Mouse (Mus musculus) limb, embryonic 13.5 days (tissue): ENCODE data around the gene Exph5. TPM values are rescaled to one million over a fixed set of nuclear protein-coding genes. Genes with fewer than 3 reads are reported as not detected.

Experiments used
- ATAC-seq: fragments of 200-750 bp; cut with Nextera tagmentation; 2 replicates; pipeline ENCODE4 v1.8.0; 2017; ENCODE audit warnings: low read depth, moderate number of reproducible peaks, moderate TSS enrichment; ENCODE audit not compliant: low FRiP score
- H3K27ac ChIP-seq: fragments of 300-500 bp; sonication (generic); 2 replicates; pipeline ENCODE4 v1.5.1; 2015; ENCODE audit warnings: inconsistent platforms, mild to moderate bottlenecking, moderate library complexity
- H3K27me3 ChIP-seq: fragments of 300-500 bp; sonication (generic); 2 replicates; pipeline ENCODE4 v1.6.1; 2015; ENCODE audit warnings: mild to moderate bottlenecking, inconsistent platforms
- H3K36me3 ChIP-seq: fragments of 300-500 bp; sonication (generic); 2 replicates; pipeline ENCODE4 v1.6.1; 2015; ENCODE audit warnings: inconsistent platforms, mild to moderate bottlenecking, moderate library complexity
- H3K4me1 ChIP-seq: fragments of 300-500 bp; sonication (generic); 2 replicates; pipeline ENCODE4 v1.6.1; 2015; ENCODE audit warnings: inconsistent platforms
- H3K4me2 ChIP-seq: fragments of 300-500 bp; sonication (generic); replicated peaks from 2 replicates; pipeline ENCODE4 v1.6.1; 2015; ENCODE audit warnings: inconsistent platforms, mild to moderate bottlenecking, moderate library complexity
- H3K4me3 ChIP-seq: fragments of 300-500 bp; sonication (generic); 2 replicates; pipeline ENCODE4 v1.5.1; 2015; ENCODE audit warnings: moderate library complexity, mild to moderate bottlenecking, inconsistent platforms
- H3K9ac ChIP-seq: fragments of 300-500 bp; sonication (generic); 2 replicates; pipeline ENCODE4 v1.6.1; 2015; ENCODE audit warnings: mild to moderate bottlenecking, inconsistent platforms
- H3K9me3 ChIP-seq: fragments of 300-500 bp; sonication (generic); 2 replicates; pipeline ENCODE4 v1.6.1; 2016; ENCODE audit warnings: inconsistent platforms
- WGBS: fragments of 180-500 bp; shearing (Covaris S2); methylation state at CpG from one replicate; pipeline ENCODE4 v1.1.7; 2015; 5-methylcytosine and 5-hydroxymethylcytosine counted together
- polyA plus RNA-seq: library from polyadenylated mRNA; unstranded; fragments of >200 nt; fragmentation: Nextera tagmentation; extraction: Ambion mirVana; gene quantifications from 2 replicates; pipeline ENCODE4 v1.2.1, GENCODE M21; 2015

Gene Exph5
- polyA plus RNA-seq, 1 experiment from 2014 or later = 1.2 TPM

GRCm38 (mm10) chr9:53378171-53378570, 76.7 kb downstream of the Exph5 start:
- 84% methylated on average over 3 of the region's 3 CpGs for WGBS
- no peak for ATAC-seq

DNA sequence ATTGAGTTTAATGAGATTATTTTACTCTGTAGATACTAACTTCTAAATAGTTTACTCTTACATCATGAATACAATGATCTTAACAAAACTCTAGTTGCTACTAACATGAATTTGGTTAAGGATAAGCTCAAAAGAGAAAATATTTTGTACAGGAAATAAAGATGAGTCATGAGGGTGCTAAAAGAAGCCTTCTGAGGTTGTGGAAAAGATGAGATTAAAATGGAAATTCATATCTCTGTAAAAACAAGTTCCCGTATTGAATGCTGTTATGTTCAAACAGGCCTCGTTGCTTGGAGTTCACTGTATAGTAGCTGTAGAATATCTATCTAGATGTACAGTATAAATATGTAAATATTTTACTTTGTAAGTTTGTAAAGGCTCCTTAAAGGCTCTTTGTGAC, 79.1 kb downstream of the Exph5 start:
- Histone ChIP-seq H3K9ac (no peak overlapping the region), H3K27me3 (no peaks in the 10 kb centered on the region), H3K27ac (no peak overlapping the region), H3K4me2 (no peak overlapping the region), H3K9me3 (no peaks in the 10 kb centered on the region), H3K36me3 (no peaks in the 10 kb centered on the region), H3K4me3 (no peak overlapping the region), H3K4me1 (peaks cover 8% of the 10 kb centered on the region)
- no peak for ATAC-seq
- WGBS = 87% methylated on average over 2 of the region's 2 CpGs

More at GRCm38 (mm10) chr9:53378171-53378570, 76.7 kb downstream of the Exph5 start:
- Histone ChIP-seq H3K4me1 (no peaks in the 10 kb centered on the region), H3K4me2 (no peak overlapping the region), H3K36me3 (no peaks in the 10 kb centered on the region), H3K9me3 (no peaks in the 10 kb centered on the region), H3K4me3 (no peak overlapping the region), H3K27me3 (no peaks in the 10 kb centered on the region), H3K27ac (no peak overlapping the region), H3K9ac (no peak overlapping the region)

DNA sequence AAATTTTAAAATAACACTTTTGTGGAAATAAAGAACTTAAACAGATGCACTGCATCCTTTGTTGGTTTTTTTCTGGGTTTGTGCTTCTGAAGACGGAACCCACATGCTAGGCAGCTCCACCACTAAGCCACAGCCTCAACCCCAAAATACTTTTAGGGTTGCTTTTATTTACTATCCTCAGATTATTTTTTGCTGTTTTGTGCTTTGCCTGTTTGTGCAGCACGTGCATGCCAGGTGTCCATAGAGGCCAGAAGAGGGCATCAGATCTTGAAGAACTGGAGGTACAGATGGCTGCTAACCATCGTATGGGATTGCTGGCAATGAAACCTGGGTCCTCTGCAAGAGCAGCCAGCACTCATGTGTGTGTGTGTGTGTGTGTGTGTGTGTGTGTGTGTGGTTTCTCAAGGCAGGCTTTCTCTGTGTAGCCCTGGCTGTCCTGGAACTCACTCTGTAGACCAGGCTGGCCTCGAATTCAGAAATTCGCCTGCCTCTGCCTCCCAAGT, 79.7 kb downstream of the Exph5 start:
- H3K9ac ChIP-seq = no peak overlapping the region
- H3K4me3 ChIP-seq = no peak overlapping the region
- H3K27me3 ChIP-seq = no peaks in the 10 kb centered on the region
- 84% methylated on average over 5 of the region's 5 CpGs for WGBS
- H3K36me3 ChIP-seq = no peaks in the 10 kb centered on the region
- H3K27ac ChIP-seq = no peak overlapping the region
- peaks cover 9% of the 10 kb centered on the region for H3K4me1 ChIP-seq
- no peaks in the 10 kb centered on the region for H3K9me3 ChIP-seq
- H3K4me2 ChIP-seq = no peak overlapping the region
- no peak for ATAC-seq

- peak within 1 kb of the TSS; percentile 94 for H3K9ac ChIP-seq
- ATAC-seq = peak; percentile 95
- peaks cover 9% of the 10 kb centered on the region for H3K4me1 ChIP-seq
- peak within 1 kb of the TSS; percentile 96 for H3K27ac ChIP-seq
- H3K36me3 ChIP-seq = peaks cover 1% of the 10 kb centered on the region
- H3K9me3 ChIP-seq = no peaks in the 10 kb centered on the region
- H3K4me3 ChIP-seq = peak within 1 kb of the TSS; percentile 73
- H3K4me2 ChIP-seq = peak within 1 kb of the TSS; percentile 76
- under 1% methylated on average over 68 of the region's 75 CpGs for WGBS
- no peaks in the 10 kb centered on the region for H3K27me3 ChIP-seq
Measured at GRCm38 (mm10) chr9:53383951-53384866, 82.7 kb downstream of the Exph5 start, which contains the start of gene Kdelc2. Kdelc2 (plus strand) TSS chr9:53384025.

GRCm38 (mm10) chr9:53384873-53385272, 83.4 kb downstream of the Exph5 start:
- Histone ChIP-seq H3K27me3 (no peaks in the 10 kb centered on the region), H3K27ac (peak overlapping the region; percentile 96), H3K9me3 (no peaks in the 10 kb centered on the region), H3K36me3 (peaks cover 4% of the 10 kb centered on the region), H3K4me3 (peak overlapping the region; percentile 73), H3K9ac (peak overlapping the region; percentile 94), H3K4me1 (peaks cover 9% of the 10 kb centered on the region), H3K4me2 (peak overlapping the region; percentile 76)
- ATAC-seq = peak; percentile 16; the same call in 1 of the 2 replicates
- WGBS = 10% methylated on average over 8 of the region's 8 CpGs

- Histone ChIP-seq H3K4me1 (peaks cover 9% of the 10 kb centered on the region), H3K27me3 (no peaks in the 10 kb centered on the region), H3K9me3 (no peaks in the 10 kb centered on the region), H3K36me3 (peaks cover 11% of the 10 kb centered on the region), H3K4me3 (no peak overlapping the region), H3K4me2 (no peak overlapping the region), H3K9ac (no peak overlapping the region), H3K27ac (no peak overlapping the region)
- WGBS = 75% methylated on average over 2 of the region's 2 CpGs
- ATAC-seq = no peak
Measured at GRCm38 (mm10) chr9:53387431-53387830, 86.0 kb downstream of the Exph5 start.

DNA sequence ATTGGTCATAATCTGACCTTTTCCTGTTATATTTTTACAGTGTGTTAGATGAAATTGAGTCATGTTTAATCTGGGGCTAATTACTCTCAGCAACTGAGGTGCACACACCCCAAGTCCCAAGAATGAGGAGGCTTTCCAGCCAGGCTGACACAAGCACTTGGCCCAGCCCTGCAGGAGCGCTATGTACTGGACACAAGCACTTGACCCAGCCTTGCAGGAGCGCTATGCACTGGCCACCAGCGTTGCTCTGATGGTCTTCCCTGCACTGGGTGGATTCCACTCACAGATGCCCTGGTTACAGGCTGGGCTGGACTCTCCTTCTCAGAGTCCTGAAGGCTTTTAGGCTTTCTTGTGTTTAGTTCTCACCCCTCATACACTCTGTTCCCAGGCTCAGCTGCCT, 87.6 kb downstream of the Exph5 start:
- Histone ChIP-seq H3K4me1 (peaks cover 9% of the 10 kb centered on the region), H3K9me3 (no peaks in the 10 kb centered on the region), H3K4me2 (no peak overlapping the region), H3K4me3 (no peak overlapping the region), H3K36me3 (peaks cover 11% of the 10 kb centered on the region), H3K27ac (no peak overlapping the region), H3K27me3 (no peaks in the 10 kb centered on the region), H3K9ac (no peak overlapping the region)
- no peak for ATAC-seq
- 94% methylated on average over 3 of the region's 3 CpGs for WGBS

- 76% methylated on average over 7 of the region's 7 CpGs for WGBS
- Histone ChIP-seq H3K4me3 (no peak overlapping the region), H3K27ac (no peak overlapping the region), H3K4me1 (peaks cover 5% of the 10 kb centered on the region), H3K9me3 (no peaks in the 10 kb centered on the region), H3K4me2 (no peak overlapping the region), H3K36me3 (peaks cover 11% of the 10 kb centered on the region), H3K9ac (no peak overlapping the region), H3K27me3 (no peaks in the 10 kb centered on the region)
- ATAC-seq = no peak
Measured at GRCm38 (mm10) chr9:53390136-53390535, 88.7 kb downstream of the Exph5 start.

DNA sequence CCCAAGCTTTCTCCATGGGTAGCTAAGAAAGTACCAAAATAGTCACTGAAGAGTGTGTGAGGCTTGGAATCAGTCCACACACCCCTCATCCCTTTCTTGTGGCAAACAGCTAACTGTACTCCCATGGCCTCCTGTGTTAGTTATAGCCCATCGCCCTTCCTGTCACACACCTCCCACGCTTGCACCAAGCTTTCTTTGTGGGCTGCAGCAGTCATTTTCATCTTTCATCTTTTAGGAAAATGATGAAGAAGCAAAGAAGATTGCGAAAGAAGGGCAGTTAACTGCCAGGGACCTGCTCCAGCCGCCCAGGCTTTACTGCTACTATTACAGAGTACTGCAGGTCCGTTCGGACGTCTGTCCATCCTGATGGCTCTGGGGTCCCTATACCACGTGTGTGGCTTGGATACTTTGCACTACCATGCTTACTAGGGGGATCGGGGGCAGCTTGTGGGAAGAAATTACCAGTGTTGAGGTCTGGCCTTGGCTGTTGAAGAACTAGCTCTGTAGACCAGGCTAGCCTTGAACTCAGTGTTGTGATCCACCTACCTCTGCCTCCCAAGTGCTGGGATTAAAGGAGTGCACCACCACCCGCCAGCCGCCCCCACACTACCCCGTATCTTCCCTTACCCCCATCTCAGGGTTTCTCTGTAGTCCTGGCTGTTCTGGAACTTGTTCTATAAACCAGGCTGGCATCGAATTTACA, 96.4 kb downstream of the Exph5 start:
- Histone ChIP-seq H3K4me3 (no peak overlapping the region), H3K9ac (no peak overlapping the region), H3K9me3 (no peaks in the 10 kb centered on the region), H3K4me2 (no peak overlapping the region), H3K36me3 (0 out of 2 replicates have a peak, but pooled peaks cover 6% of the 10 kb centered on the region), H3K27me3 (no peaks in the 10 kb centered on the region), H3K4me1 (peaks cover 10% of the 10 kb centered on the region), H3K27ac (no peak overlapping the region)
- WGBS = 80% methylated on average over 13 of the region's 13 CpGs
- no peak for ATAC-seq

GRCm38 (mm10) chr9:53398388-53398700, 96.9 kb downstream of the Exph5 start:
- H3K9ac ChIP-seq = no peak overlapping the region
- no peak overlapping the region for H3K27ac ChIP-seq
- WGBS = 13% methylated on average over 5 of the region's 5 CpGs
- H3K9me3 ChIP-seq = no peaks in the 10 kb centered on the region
- ATAC-seq = no peak
- H3K36me3 ChIP-seq = 0 out of 2 replicates have a peak, but pooled peaks cover 6% of the 10 kb centered on the region
- no peaks in the 10 kb centered on the region for H3K27me3 ChIP-seq
- peaks cover 15% of the 10 kb centered on the region for H3K4me1 ChIP-seq
- H3K4me3 ChIP-seq = no peak overlapping the region
- H3K4me2 ChIP-seq = no peak overlapping the region

DNA sequence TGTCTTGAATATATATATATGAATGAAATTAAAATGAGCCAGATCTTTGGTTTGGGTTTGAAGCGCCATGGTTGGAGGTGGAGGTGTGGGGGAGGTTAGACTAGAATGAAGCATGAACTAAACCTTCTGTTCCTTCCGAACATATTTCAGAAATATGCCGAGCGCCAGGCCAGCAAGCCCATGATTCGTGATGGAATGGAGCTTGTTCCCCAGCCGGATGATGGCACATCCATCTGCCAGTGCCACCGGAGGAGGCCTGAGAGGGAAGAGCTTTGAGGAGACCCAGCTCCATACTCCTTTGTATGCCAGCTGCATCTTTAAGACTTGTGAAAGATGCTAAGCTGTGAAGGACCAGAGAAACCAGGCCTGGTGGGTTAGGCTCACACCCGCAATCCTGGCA, 98.1 kb downstream of the Exph5 start:
- Histone ChIP-seq H3K4me3 (no peak overlapping the region), H3K4me2 (no peak overlapping the region), H3K4me1 (peaks cover 18% of the 10 kb centered on the region), H3K36me3 (0 out of 2 replicates have a peak, but pooled peaks cover 6% of the 10 kb centered on the region), H3K9me3 (no peaks in the 10 kb centered on the region), H3K27me3 (no peaks in the 10 kb centered on the region), H3K9ac (no peak overlapping the region), H3K27ac (no peak overlapping the region)
- ATAC-seq = no peak
- 95% methylated on average over 8 of the region's 8 CpGs for WGBS

DNA sequence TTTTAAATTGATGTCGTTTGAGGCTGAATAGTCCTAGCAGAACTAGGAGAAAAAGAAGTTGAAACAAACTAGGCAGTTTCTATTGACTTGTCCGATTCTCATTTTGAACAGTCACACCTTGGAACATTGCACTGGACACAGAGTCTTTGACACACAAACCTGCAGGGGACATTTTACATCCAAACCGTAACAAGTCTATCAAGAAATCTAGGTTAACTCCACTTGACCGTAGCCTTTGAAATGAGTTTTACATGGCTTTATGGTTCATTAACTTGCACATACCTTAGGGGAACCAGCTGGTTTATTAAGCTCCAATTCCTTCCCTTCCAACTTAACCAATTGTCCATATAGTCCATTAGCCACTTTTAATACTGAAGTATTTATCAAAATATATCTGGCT, 99.2 kb downstream of the Exph5 start:
- H3K4me2 ChIP-seq = no peak overlapping the region

More for the DNA sequence above, 99.2 kb downstream of the Exph5 start:
- H3K4me3 ChIP-seq = no peak overlapping the region
- no peak overlapping the region for H3K9ac ChIP-seq
- no peaks in the 10 kb centered on the region for H3K9me3 ChIP-seq
- 0 out of 2 replicates have a peak, but pooled peaks cover 6% of the 10 kb centered on the region for H3K36me3 ChIP-seq
- H3K27ac ChIP-seq = no peak overlapping the region
- no peak for ATAC-seq
- H3K27me3 ChIP-seq = no peaks in the 10 kb centered on the region
- peaks cover 24% of the 10 kb centered on the region for H3K4me1 ChIP-seq
- WGBS = 59% methylated on average over 4 of the region's 4 CpGs
